Mouse (Mus musculus) spleen, postnatal 14 days (tissue): ENCODE data around the gene Wdr95.

ENCODE experiments used
- DNase-seq, 2 experiments: peaks; one replicate each; pipeline ENCODE4 v3.0.0; 2021 to 2022; ENCODE audit warnings: low spot score in 2 of 2

Wdr95 gene

GRCm38 (mm10) chr5:149582642-149583262, 54.3 kb downstream of the Wdr95 start:
- DNase-seq = no peak

- DNase-seq = no peak
Measured at GRCm38 (mm10) chr5:149583507-149583906, 55.0 kb downstream of the Wdr95 start.

GRCm38 (mm10) chr5:149584154-149584655, 55.7 kb downstream of the Wdr95 start:
- DNase-seq = no peak

- DNase-seq = no peak
Measured at GRCm38 (mm10) chr5:149585231-149585630, 56.8 kb downstream of the Wdr95 start.

- DNase-seq = no peak
Measured at GRCm38 (mm10) chr5:149585910-149586309, 57.4 kb downstream of the Wdr95 start.

- no peak for DNase-seq
Measured at GRCm38 (mm10) chr5:149587327-149587895, 58.9 kb downstream of the Wdr95 start.

GRCm38 (mm10) chr5:149588814-149589534, 60.5 kb downstream of the Wdr95 start:
- DNase-seq = no peak

GRCm38 (mm10) chr5:149589932-149590331, 61.5 kb downstream of the Wdr95 start:
- no peak for DNase-seq

GRCm38 (mm10) chr5:149594215-149594614, 65.7 kb downstream of the Wdr95 start:
- no peak for DNase-seq

GRCm38 (mm10) chr5:149597351-149597750, 68.9 kb downstream of the Wdr95 start:
- DNase-seq = no peak

GRCm38 (mm10) chr5:149601996-149602395, 73.5 kb downstream of the Wdr95 start:
- no peak for DNase-seq

- DNase-seq = no peak
Measured at GRCm38 (mm10) chr5:149603241-149603640, 74.8 kb downstream of the Wdr95 start.

- no peak for DNase-seq
Measured at GRCm38 (mm10) chr5:149607083-149607720, 78.7 kb downstream of the Wdr95 start.

- no peak for DNase-seq
Measured at GRCm38 (mm10) chr5:149611476-149612164, 83.1 kb downstream of the Wdr95 start.

GRCm38 (mm10) chr5:149612165-149612518, 83.7 kb downstream of the Wdr95 start:
- no peak for DNase-seq

GRCm38 (mm10) chr5:149612740-149613139, 84.3 kb downstream of the Wdr95 start:
- no peak for DNase-seq

GRCm38 (mm10) chr5:149616138-149616537, 87.7 kb downstream of the Wdr95 start:
- DNase-seq = no peak

GRCm38 (mm10) chr5:149616817-149617216, 88.3 kb downstream of the Wdr95 start:
- no peak for DNase-seq

GRCm38 (mm10) chr5:149617776-149618425, 89.4 kb downstream of the Wdr95 start:
- DNase-seq = no peak

GRCm38 (mm10) chr5:149622152-149622551, 93.7 kb downstream of the Wdr95 start:
- no peak for DNase-seq

GRCm38 (mm10) chr5:149622644-149623043, 94.2 kb downstream of the Wdr95 start:
- no peak for DNase-seq
